Mouse (Mus musculus) erythroblast, adult 5-6 weeks (primary cell): ENCODE measurements around the gene Frmd6. TPM values are rescaled to one million over a fixed set of nuclear protein-coding genes. Genes with fewer than 3 reads are reported as not detected.

Experiments
- ATAC-seq: replicated peaks from 2 replicates; pipeline ENCODE4 v1.8.0; 2016; ENCODE audit warnings: moderate number of reproducible peaks, mild to moderate bottlenecking, moderate TSS enrichment, inconsistent platforms; ENCODE audit not compliant: poor library complexity, low FRiP score, severe bottlenecking
- total RNA-seq, 2 experiments: library from RNA; stranded (forward) in 1 of 2; stranded (reverse) in 1 of 2; fragments of 150-400 nt in 1 of 2; fragments of 200-764, 138-1000 nt in 1 of 2; gene quantifications; 2 replicates each; pipeline versions ENCODE4 v1.2.3 to v1.2.4; 2015 to 2017; ENCODE audit warnings: low replicate concordance in 2 of 2

Frmd6 gene
- total RNA-seq, 2 experiments from 2014 or later, result 0.19 to 0.60 TPM

DNA sequence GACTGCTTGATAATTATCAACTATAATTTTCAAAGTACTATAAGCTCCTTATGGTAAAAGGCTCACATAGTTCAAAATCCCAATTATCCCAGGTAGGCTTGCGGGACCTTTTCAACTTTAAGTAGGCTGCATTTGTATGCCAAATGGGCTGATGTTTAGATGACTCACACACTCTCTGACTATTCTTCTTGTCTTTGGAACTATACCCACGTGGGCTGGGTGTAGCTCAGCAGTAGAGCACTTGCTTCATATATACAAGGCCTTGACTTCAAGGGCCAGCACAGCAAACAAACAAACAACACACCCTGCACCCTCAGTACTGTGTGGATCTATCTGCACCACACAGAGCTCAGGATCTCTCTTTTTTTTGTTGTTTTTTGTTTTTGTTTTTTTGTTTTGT, 20.3 kb upstream of the Frmd6 start:
- no peak for ATAC-seq

DNA sequence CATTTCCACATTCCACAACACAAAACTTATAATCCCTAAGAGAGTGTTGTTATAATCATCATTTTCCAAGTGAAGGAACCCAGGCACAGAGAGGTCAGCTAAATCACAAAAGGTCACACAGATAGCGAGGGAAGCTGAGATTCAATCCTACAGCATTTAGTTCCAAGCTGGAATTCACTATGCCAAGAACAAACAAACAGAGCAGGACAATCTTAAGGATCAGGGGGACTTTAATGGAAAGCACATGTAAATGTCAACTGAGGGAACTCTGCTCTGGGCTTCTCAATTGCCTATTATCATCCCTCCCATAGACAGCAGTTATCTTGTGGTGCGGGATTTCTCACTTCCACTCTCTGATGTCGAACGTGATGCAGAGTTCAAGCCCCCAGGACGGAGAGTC, 17.8 kb upstream of the Frmd6 start:
- ATAC-seq, result no peak

DNA sequence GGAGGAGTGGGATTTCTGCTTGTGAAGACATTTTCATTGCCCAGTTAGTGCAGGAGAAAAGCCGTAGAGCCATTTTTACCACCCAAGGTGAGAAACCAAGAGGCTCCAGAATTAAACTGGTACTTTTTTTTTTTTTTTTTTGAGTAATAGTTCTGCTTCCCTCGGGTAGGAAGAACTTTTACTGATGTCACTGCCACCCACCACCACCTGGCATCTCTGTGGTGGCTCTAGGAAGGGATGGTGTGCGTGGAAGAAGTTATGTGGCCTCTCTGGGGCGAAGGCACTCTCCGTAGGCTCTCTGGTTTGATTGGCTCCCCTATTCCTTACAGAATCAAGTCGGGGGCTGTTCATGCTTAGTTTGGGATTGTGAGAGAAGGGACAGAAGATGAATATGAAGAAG, 17.3 kb upstream of the Frmd6 start:
- ATAC-seq, result no peak

DNA sequence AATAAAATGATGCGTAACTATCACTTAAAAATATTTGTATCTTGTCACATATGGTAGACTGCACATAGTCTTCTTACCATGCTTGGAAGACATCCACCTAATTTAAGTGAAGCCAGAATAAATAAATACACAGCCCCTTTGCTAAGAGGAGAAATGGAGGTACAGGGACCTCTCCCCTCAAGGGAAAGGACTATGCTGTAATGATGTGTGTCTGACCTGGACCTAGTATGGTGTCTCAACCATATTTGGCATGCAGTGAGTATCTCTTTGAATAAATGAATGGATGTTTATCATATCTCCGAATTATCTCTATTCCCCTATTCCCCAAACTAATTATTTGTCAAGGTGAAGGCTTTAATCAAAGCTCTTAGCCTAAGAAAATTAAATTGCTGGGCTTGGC, 15.4 kb upstream of the Frmd6 start:
- no peak for ATAC-seq

DNA sequence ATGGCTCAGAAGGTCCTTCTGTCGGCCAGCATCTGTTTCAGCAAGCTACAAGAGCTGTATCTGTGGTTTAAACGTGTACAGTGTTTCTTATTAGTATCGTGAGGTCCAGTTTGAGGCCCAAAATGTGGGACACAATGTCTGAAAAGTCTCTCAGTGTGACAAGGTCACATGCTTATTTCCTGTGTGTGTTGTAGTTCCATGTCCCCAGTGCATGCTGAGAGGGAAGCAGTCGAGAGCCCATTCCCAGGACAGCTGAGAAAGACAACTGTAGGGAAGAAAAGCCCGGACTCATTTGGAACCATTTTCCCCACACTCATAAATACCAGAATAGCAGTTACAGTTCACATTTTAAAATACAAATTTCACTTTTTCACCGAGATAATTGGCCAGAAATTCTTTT, 13.5 kb upstream of the Frmd6 start:
- ATAC-seq, result no peak

DNA sequence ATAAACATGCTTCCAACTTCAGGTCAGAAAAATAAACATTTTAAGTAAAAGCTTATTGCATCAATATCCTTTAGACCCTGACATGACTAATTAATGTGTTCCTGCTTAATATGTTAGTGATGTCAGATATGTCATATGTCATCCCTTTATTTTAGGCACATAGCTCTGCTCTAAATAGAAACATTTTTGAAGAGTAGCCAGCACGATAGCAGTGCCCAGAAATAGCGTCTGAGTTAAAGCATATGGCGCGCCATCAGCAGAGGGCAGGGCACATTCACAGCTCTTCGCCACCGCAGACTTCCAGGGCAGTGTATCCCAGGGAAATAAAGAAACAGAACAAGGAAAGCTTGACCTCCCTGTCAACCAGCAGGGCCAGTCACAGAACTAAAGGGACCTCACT, 13.1 kb upstream of the Frmd6 start:
- ATAC-seq, result no peak

DNA sequence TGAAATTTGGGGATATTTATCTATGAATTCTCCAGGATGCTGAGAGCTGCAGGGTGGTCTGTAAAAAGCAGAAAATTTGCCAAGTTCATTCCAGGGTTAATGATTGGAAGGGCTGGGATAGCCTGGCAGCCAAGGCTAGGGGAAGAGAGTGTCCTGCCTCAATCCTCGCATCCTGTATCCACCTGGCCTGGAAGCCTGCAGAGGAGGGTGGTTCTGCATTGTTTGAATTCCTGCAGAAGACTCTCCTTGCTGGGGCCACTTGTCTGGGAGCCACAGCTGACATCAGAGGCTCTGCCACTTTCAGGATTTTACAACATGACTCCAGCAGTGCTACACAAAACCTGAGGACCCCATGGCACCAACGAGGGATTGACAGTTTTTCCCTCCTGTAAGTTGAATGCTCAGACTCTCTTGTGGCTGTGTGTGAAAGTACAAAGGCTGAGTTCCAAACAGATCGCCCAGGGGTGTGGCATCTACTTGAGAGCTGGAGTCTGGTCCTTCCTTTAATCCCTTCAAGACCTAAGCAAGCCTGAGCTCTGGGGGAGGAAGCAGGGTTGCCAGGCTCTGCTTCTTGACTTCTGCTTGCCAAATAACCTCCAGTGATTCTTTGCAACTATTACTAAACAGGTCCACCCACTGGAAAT, 12.4 kb upstream of the Frmd6 start:
- no peak for ATAC-seq

DNA sequence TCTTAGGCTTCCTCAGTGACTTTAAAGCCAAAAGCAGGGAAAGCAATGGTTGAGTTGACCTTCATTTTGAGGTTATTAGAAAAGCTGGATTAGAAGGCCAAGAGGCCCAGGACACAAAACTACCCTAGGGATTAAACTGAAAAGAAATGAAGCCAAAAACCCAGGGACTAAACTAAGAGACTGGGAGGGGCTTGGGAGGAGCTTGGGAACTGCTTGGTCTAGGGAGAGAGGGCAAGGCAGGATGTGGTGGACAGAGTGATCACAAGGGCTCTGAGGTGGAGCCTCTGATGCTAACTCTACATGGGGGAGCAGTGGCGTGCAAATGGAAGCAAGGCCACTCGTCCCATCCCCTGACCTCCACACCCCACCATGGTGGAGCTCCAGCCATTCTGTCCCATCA, 8.6 kb upstream of the Frmd6 start:
- no peak for ATAC-seq

DNA sequence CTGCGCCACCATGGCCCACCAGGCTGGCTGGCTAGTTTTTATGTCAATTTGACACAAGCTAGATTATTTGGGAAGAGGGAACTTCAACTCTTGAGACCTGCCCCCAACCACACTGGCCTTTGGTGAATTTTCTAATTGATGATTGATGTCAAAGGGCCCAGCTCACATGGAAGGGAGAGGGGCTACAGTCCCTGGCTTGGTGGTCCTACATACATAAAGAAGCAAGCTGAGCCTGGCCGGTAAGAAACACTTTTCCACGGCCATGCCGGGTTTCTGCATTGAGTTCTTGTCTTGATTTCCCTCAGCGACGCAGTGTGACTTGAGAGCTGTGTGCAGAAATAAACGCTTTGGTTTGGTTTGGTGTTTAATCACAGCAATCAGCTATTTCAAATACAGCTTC, 1.3 kb upstream of the Frmd6 start:
- no peak for ATAC-seq

DNA sequence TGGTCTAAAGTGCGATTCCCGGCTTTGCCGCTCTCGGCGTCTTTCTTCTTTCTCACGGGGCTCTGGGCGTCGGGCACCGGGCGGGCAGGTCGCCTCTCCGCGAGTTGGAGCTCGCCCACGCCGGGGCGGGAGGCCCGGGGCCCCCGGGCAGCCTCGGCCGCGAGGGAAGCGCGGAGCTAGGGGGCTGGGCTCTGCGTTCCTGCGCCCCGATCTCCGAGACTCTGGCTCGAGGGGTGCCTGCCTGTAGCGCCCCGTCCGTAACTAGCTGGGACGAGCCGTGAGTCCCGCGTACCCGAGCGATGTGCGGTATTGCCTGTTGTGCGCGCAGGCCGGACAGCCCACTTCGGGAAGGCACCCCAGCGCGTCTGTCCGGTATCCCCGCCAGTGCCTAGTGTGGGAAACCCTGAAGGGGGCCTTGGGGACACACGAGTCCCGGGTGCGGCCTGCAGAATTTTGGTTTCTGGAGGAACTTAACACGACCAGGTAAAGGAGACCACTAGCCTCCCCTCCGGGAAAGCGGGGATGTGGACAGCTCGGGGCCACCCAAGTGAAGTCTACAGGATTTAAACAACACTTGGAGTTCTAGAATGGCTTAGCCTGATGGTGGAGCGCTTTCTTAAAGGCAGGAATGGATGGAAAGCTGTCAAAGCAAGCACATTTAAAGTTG, 470 bp downstream of the Frmd6 start:
- ATAC-seq, result 0 out of 2 replicates have a peak, but pooled peaks have one; percentile 7

DNA sequence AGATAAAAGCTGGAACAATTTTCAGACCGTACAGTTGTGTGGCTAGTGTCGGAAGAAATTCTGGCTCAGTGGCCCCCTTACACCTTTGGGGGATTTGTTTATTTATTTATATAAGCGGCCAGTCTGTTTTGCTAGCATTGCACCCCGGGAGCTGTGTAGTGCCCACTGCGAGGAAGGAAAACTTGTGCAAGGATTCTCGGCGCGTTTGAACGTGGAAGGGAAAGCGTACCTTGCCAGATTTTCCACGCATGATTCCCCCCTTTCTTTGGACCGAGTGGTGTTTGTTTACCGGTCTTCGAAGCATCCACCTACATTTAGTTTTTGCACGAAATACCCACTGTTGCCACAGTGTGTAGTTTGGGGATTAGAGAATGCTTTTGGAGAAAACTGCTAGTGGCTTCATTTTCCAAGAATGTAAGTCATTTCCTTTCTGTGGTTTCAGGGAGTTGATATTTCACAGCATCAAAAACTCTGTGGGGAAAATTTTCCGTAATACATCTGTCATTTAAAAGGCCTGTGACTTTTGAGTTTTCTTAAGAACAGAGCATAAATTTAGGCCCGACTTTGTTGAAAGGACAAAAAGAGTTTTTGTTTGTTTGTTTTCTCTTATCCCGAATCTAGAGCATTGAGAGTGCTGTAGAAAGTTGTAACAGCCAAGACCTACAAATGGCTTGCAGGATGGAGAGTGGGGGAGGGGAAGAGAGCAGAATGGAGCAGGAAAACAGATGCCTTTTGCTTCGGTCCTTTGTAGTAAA, 1.2 kb downstream of the Frmd6 start:
- no peak for ATAC-seq

DNA sequence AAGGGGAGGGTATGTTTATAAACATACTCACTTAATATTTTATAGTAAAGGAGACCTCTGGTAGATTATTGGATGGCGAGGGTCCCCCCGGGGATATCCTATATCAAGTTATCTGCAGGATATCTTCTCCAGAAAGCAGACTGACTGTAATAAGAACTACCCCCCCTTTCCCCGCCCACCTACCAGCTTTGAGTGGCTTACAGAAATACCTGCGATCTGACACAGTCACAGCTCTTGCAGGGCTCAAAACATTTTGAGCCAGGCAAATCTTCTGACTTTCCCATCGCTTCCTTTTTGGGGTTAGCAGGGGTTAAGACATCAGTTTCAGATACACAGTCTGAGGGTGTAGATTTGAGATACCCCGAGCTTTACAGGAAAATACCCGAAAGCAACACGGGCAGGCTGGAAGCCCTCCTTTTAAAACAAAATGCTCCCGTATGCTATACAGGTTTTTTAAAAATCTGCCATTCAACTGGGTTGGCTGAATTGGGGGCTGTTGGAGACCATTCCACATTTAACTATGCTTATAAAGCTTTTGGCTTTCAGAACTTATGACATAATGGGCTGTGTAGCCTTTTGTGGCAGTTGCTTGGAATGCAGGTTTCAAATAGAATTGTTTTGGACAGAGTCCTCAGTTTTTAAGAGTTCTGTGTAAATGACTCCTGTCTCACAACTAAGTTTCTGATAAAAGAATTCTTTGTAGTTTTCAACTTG, 2.0 kb downstream of the Frmd6 start:
- no peak for ATAC-seq

DNA sequence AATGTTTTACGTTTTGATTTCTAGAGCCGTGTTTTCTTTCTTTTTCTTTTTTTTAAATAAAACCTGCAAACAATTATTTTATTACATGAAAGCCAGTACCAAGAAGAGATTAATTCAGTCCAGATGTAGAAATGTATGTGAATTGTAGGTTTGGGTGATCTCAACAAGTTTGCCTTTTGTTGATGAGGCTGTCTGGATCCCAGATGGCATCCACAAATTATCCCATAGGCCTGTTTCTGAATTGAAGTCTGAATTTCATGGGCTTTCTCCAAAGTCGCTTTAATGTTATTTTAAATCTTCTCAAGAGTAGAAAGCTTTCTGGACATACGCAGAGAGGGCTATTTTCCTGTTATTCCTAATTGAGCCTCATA, 2.6 kb downstream of the Frmd6 start:
- no peak for ATAC-seq

DNA sequence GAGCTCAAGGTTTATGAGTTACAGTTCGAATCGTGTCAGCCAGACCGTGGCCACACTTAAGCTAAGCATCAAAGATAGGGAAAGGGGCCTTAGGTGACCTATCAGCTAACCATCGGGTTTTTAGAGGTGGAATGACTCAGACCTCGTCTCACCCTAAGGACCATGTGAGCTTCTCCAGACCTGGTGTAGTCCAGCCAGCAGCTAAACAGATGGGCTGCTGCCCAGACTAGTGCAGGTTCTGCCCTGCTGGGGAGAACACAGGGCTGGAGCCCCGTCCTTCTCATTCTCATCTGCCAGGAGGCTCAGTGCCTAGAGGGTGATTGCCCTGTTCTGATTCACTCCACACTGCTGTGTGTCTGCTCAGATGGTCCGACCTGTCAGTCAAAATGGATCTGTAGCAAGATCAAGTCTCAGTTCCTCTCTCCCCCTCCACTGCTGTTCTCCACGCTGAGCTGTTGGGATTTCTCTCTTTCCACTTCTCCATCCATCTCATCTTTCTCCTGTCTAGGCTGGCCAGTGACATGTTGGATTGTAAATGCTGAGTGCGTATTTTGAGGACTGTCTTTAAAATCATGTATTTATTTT, 5.8 kb downstream of the Frmd6 start:
- ATAC-seq, result no peak

DNA sequence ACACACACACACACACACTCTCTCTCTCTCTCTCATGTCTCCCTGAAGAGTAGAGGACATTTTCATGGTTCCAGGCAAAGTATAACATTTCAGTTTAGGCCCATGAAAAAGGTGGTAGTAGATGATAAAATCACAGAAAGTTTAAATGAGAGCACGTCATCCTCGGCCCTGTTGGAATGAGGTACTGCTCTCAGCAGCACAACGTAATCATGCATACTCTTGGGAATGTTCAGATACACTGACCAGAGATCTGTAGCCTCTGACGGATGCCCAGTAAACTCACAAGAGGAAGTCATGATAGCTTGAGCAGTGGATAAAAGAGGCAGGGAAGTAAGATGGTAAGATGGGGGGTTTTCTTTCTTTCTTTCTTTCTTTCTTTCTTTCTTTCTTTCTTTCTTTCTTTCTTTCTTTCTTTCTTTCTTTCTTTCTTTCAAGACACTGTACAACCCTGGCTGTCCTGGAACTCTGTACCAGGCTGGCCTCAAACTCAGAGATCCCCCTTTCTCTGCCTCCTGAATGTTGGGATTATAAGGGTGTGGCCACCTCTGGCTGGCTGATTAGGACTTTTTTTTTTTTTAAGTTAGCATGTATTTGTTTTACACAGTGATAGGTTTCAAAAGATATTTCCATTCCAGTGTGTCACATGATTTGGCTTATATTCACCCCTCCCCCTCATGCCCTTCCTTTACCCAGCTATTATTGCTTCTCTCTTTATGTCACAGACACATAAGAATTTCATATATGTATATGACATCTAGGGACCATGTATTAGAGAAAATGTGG, 7.1 kb downstream of the Frmd6 start:
- no peak for ATAC-seq

DNA sequence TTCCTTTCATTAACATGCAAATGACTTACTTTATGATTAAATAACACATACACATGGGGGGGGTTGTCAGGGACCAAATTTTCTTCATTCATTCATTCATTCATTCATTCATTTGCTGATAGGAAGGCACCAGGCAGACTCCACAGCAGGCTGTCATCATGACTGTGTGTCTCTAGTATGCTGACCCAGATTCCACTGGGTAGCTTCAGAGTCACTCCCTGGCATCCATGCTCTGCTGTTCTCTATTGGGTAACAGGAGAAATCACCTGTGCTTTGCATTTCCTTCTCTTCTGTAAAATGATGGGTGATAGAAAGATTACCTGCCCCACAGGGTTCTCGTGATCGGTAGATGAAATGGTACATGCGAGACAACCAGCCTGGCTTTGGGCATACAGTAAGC, 7.7 kb downstream of the Frmd6 start:
- ATAC-seq, result no peak

DNA sequence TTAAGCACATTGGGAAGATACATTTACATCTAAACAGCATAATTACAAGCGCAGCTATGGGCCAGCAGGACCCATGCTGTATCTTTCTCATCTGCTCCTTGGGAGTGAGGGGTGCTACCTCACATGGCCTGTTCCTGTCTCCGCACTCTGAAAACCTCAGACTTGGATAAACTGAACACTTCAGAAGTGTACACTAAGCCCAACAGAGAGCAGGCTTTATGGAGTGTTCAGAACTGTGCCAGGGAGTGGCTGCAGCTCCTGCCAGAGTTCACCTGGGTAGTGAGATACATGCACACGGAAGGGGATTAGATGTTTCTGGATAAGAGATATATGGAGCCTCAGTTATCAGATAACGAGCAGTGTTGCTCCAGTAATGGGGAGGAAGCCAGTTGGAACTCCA, 8.7 kb downstream of the Frmd6 start:
- ATAC-seq, result no peak

DNA sequence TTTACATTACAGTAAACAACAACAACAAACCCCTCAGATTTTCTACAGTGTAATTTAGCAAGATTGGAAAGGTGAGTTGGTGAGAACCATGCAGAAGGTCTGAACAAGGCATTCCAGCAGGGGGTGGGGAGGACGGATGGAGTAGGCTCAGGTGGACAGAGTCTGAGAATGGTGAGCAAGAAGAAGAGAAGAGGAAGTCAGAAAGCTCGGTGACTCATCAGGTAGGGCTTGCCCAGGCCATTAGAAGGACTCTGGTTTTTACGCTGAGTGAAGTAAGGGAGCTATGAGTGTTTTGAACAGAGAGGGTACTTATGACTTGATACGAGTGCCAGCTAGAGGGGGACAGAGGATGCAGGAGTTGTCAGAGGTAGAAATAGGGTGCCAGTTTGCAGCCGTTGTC, 9.7 kb downstream of the Frmd6 start:
- no peak; the same call in 1 of the 2 replicates for ATAC-seq

DNA sequence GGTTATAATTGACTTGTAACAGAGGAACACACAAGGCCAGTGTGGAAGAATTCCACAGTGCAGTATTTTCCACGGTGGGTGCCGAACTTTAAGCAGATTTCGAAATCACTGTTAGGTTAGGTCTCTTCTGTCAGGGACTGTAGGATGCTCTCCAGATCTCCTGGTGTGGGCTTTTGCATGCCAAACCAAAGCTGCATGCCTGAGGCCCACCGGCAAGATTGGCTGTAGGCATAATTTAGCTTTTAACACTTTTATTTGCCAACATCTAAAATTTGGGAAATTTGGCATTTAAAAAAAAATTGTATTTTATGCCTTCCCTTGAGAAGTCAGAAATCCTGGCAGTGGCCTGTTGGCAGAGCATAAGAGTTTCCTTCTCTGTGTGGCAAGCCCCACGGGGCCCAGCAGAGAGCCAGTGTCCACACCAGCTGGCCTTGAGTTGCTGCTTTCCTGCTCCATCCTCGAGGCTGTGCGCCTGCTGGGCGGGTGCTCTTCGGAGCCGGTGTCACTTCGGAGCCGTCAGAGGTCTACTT, 12.5 kb downstream of the Frmd6 start:
- ATAC-seq, result no peak
